Mouse (Mus musculus) forebrain, postnatal 0 days (tissue): ENCODE measurements around the gene Tnfrsf17. TPM values are rescaled to one million over a fixed set of nuclear protein-coding genes. Genes with fewer than 3 reads are reported as not detected.

Experiments used
- ATAC-seq: fragments of 200-750 bp; cut with Nextera tagmentation; 2 replicates; pipeline ENCODE4 v1.8.0; 2017; ENCODE audit warnings: mild to moderate bottlenecking, moderate library complexity
- DNase-seq: peaks from one replicate; pipeline ENCODE4 v3.0.0-alpha.2; 2015
- H3K27ac ChIP-seq: fragments of 300-500 bp; sonication (generic); 2 replicates; pipeline ENCODE4 v1.5.1; 2014; ENCODE audit warnings: low read depth, mild to moderate bottlenecking, antibody characterized with exemption, low read length, moderate library complexity, mixed read lengths
- H3K27me3 ChIP-seq: fragments of 300-500 bp; sonication (generic); 2 replicates; pipeline ENCODE4 v1.6.1; 2014; ENCODE audit warnings: mild to moderate bottlenecking, low read length, mixed read lengths; ENCODE audit not compliant: insufficient read depth
- H3K36me3 ChIP-seq: fragments of 300-500 bp; sonication (generic); 2 replicates; pipeline ENCODE4 v1.6.1; 2014; ENCODE audit warnings: mild to moderate bottlenecking, moderate library complexity; ENCODE audit not compliant: insufficient read depth
- H3K4me1 ChIP-seq: fragments of 300-500 bp; sonication (generic); 2 replicates; pipeline ENCODE4 v1.6.1; 2014; ENCODE audit warnings: antibody characterized with exemption; ENCODE audit not compliant: insufficient read depth
- H3K4me2 ChIP-seq: fragments of 300-500 bp; sonication (generic); 2 replicates; pipeline ENCODE4 v1.6.1; 2014; ENCODE audit warnings: low read depth, mild to moderate bottlenecking, moderate library complexity
- H3K4me3 ChIP-seq: fragments of 300-500 bp; sonication (generic); 2 replicates; pipeline ENCODE4 v1.5.1; 2014; ENCODE audit warnings: low read depth, low read length, mixed read lengths
- H3K9ac ChIP-seq: fragments of 300-500 bp; sonication (generic); 2 replicates; pipeline ENCODE4 v1.6.1; 2014; ENCODE audit warnings: mild to moderate bottlenecking
- H3K9me3 ChIP-seq: fragments of 300-500 bp; sonication (generic); 2 replicates; pipeline ENCODE4 v1.6.1; 2016; ENCODE audit warnings: low read length
- CTCF ChIP-seq: sonication (generic); IDR thresholded peaks from 2 replicates; pipeline ENCODE4 v1.5.1; 2016; ENCODE audit warnings: antibody characterized with exemption, control low read depth, low read depth
- WGBS: fragments of 180-500 bp; shearing (Covaris S2); extraction: QIAGEN DNeasy Blood & Tissue Kit; methylation state at CpG from one replicate; pipeline ENCODE4 v1.1.7; 2014; 5-methylcytosine and 5-hydroxymethylcytosine counted together
- polyA plus RNA-seq: library from polyadenylated mRNA; unstranded; fragments of >200 nt; fragmentation: Nextera tagmentation; extraction: Ambion mirVana; gene quantifications from 2 replicates; pipeline ENCODE4 v1.2.1, GENCODE M21; 2015
- total RNA-seq: library from RNA; depleted of rRNA; stranded (reverse); fragments of >200 nt; gene quantifications from 2 replicates; pipeline ENCODE4 v1.2.3, GENCODE M21; 2014; rRNA removed

The Tnfrsf17 gene
- total RNA-seq (not detected in 2 replicates), polyA plus RNA-seq (0.18 and 0.19 TPM in 2 replicates)

DNA sequence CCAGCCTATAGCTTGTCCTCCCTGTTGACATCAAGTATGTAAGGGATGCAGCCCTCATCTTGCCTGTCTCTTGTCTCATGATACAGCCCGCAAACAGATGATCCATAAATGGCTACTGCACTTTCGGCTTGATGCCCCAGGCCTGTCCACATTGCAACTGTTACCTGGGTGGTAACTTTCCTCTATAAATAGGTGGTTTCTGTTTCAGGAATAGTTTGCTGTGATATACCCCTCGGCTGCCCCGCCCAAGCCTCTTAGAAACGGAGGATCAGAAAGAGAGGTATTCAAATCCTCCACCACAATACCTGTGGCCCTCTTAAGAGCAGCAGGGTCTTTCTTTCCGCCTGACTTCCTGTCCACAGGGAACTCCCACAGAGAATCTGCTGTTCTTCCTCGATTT, at the start of gene Tnfrsf17:
TSS of gene Tnfrsf17 (plus strand) at position 301 of the 400 bp plus-strand sequence.
- ATAC-seq (no peak), DNase-seq (no peak)
- no peak within 1 kb of the TSS for H3K27ac ChIP-seq
- no peaks in the 10 kb centered on the region for H3K27me3 ChIP-seq
- 63% methylated on average over 7 of the region's 7 CpGs for WGBS
- no peak for TF ChIP-seq CTCF
- H3K4me3 ChIP-seq, result no peak within 1 kb of the TSS
- no peaks in the 10 kb centered on the region for H3K36me3 ChIP-seq
- H3K9ac ChIP-seq, result no peak within 1 kb of the TSS
- H3K4me2 ChIP-seq, result no peak within 1 kb of the TSS
- H3K4me1 ChIP-seq, result no peaks in the 10 kb centered on the region
- no peaks in the 10 kb centered on the region for H3K9me3 ChIP-seq

DNA sequence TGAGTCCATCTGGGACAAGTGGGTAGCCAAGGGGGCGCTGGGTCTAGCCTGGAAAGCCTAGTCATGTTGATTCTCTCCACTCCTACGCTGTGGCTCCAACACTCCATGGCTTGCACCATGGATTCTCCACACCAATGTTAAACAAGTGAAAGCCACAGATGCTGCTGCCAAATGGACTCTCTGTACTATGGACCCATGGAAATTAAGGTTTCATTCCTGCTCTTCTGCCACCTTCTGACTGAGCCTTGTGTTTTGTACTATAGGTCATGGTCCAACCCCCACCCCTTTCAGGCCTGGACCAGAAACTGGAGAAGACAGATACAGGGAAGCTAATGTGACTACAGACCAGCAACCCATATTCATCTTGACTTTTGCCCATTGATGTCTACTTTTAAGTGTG, 47.1 kb upstream of the Tnfrsf17 start:
- H3K4me1 ChIP-seq, result no peaks in the 10 kb centered on the region
- no peak for TF ChIP-seq CTCF
- H3K4me3 ChIP-seq, result no peak overlapping the region
- no peaks in the 10 kb centered on the region for H3K9me3 ChIP-seq
- H3K4me2 ChIP-seq, result no peak overlapping the region
- H3K36me3 ChIP-seq, result no peaks in the 10 kb centered on the region
- no peak overlapping the region for H3K27ac ChIP-seq
- no peak overlapping the region for H3K9ac ChIP-seq
- WGBS, result 81% methylated on average over 2 of the region's 2 CpGs
- H3K27me3 ChIP-seq, result no peaks in the 10 kb centered on the region
- DNase-seq (no peak), ATAC-seq (no peak)

DNA sequence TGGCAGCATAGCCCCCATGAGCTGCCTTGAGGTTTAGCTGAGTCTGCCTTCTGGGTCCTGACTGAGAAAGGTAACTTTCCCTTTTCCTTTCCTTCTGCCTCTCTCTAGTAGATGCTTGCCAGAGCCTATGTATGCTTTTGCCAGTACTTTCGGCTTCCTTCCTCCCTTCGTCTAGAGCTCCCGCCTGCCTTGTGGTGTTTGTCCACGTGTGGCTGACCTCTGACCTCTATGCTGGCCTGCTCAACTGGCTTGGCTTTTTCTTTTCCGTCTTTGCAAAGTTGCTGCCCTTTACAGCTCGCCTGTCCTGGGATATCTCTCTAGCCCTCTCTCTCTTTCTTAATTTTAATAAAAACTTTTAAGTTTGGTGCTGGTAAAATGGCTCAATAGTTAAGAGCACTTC, 43.8 kb upstream of the Tnfrsf17 start:
- Histone ChIP-seq H3K9ac (no peak overlapping the region), H3K4me3 (no peak overlapping the region), H3K27me3 (no peaks in the 10 kb centered on the region), H3K27ac (no peak overlapping the region), H3K36me3 (no peaks in the 10 kb centered on the region), H3K4me1 (no peaks in the 10 kb centered on the region), H3K9me3 (no peaks in the 10 kb centered on the region), H3K4me2 (no peak overlapping the region)
- DNase-seq (no peak), ATAC-seq (no peak)
- WGBS, result 46% methylated on average over 6 of the region's 6 CpGs
- TF ChIP-seq CTCF, result no peak

DNA sequence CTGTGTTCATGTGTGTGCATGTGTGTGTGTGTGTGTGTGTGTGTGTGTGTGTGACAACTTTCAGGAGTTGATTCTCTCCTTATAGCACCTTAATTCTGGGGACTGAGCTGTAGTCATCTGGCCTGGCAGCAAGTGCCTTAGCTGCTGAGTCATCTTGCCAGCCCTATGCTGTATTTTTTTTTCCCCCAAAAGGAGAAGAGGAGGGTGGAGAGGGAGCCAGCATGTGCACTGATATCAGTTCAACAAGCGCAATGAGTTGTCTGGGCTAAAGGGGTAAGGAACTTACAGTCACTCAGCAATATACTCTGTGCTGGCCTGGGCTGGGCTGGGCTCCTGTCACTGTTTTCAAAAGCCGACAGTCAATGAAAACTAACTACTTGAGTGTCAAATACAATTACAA, 43.0 kb upstream of the Tnfrsf17 start:
- WGBS, result 94% methylated on average over 2 of the region's 2 CpGs

DNA sequence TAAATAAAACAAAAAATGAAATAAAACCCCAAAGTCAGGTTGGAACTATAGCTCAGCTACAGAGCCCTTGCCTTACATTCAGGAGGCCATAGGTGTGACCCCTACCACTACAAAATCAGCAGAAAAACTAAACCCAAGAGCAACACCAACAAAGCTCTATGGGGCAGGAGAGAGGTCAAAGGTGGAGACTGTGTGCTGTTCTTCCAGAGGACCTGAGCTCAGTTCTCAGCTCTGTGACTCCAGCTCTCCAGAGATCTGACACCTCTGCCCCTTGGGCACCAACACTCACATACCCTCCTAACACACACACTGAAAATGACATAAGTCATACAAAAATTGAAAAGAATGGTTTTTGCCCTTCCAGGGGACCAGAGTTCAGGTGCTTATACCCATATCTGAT, 42.5 kb upstream of the Tnfrsf17 start:
- Histone ChIP-seq H3K4me2 (no peak overlapping the region), H3K4me1 (no peaks in the 10 kb centered on the region), H3K36me3 (no peaks in the 10 kb centered on the region), H3K9ac (no peak overlapping the region), H3K27ac (no peak overlapping the region), H3K9me3 (no peaks in the 10 kb centered on the region), H3K4me3 (no peak overlapping the region), H3K27me3 (no peaks in the 10 kb centered on the region)
- TF ChIP-seq CTCF, result no peak
- DNase-seq, result no peak
- ATAC-seq, result no peak

More for the DNA sequence above, 43.0 kb upstream of the Tnfrsf17 start:
- H3K9me3 ChIP-seq, result no peaks in the 10 kb centered on the region
- no peak for ATAC-seq
- no peak for DNase-seq
- no peak overlapping the region for H3K4me2 ChIP-seq
- H3K27ac ChIP-seq, result no peak overlapping the region
- no peaks in the 10 kb centered on the region for H3K4me1 ChIP-seq
- no peak overlapping the region for H3K9ac ChIP-seq
- TF ChIP-seq CTCF, result no peak
- H3K36me3 ChIP-seq, result no peaks in the 10 kb centered on the region
- no peaks in the 10 kb centered on the region for H3K27me3 ChIP-seq
- H3K4me3 ChIP-seq, result no peak overlapping the region

DNA sequence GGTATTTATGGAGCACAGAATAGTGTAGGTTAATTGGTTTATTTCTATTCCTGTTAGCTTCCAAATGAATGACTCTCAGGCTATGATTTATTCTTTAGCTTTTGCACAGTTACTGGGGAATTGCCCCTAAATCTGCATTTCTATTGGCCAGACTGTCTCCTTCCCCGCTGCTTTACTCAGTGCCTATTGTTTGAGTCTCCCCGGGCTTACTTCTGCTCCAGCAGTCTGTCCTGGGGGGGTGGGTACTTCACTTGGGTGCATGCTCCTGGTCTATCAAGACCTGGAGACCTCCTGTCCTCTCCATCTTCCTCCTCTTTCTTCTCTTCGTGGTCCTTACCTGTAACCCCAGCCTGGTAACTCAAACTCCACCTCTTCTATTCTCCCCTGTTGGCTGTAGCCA, 36.7 kb upstream of the Tnfrsf17 start:
- no peak for TF ChIP-seq CTCF

DNA sequence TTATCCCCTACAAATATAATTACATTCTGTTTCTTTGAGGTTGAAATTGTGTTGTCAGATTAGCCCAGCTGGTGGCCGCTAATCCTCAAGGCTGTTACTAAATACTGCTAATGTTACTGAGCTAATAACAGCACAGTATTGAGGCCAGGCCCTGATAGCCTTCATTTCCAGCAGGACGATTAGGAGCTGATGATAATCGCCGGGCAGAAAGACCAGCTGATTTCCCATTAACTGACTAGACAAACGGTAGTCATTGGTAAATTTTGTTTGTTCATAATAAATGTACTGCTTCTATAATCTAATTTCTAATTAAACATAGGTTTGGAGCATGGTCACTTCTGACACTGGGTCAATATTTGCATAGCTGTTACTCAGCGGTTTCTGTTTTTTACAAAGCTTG, 34.8 kb upstream of the Tnfrsf17 start:
- no peaks in the 10 kb centered on the region for H3K4me1 ChIP-seq
- H3K9me3 ChIP-seq, result no peaks in the 10 kb centered on the region
- no peak overlapping the region for H3K9ac ChIP-seq
- no peak overlapping the region for H3K4me2 ChIP-seq
- no peak for DNase-seq
- no peak overlapping the region for H3K27ac ChIP-seq
- no peak overlapping the region for H3K4me3 ChIP-seq
- no peak for ATAC-seq
- H3K27me3 ChIP-seq, result no peaks in the 10 kb centered on the region
- H3K36me3 ChIP-seq, result no peaks in the 10 kb centered on the region
- 59% methylated on average over 6 of the region's 6 CpGs for WGBS
- TF ChIP-seq CTCF, result no peak

More for the DNA sequence above, 36.7 kb upstream of the Tnfrsf17 start:
- no peaks in the 10 kb centered on the region for H3K9me3 ChIP-seq
- no peaks in the 10 kb centered on the region for H3K36me3 ChIP-seq
- H3K27ac ChIP-seq, result no peak overlapping the region
- no peaks in the 10 kb centered on the region for H3K27me3 ChIP-seq
- no peaks in the 10 kb centered on the region for H3K4me1 ChIP-seq
- no peak for ATAC-seq
- no peak for DNase-seq
- 26% methylated on average over 3 of the region's 3 CpGs for WGBS
- H3K9ac ChIP-seq, result no peak overlapping the region
- H3K4me3 ChIP-seq, result no peak overlapping the region
- H3K4me2 ChIP-seq, result no peak overlapping the region

DNA sequence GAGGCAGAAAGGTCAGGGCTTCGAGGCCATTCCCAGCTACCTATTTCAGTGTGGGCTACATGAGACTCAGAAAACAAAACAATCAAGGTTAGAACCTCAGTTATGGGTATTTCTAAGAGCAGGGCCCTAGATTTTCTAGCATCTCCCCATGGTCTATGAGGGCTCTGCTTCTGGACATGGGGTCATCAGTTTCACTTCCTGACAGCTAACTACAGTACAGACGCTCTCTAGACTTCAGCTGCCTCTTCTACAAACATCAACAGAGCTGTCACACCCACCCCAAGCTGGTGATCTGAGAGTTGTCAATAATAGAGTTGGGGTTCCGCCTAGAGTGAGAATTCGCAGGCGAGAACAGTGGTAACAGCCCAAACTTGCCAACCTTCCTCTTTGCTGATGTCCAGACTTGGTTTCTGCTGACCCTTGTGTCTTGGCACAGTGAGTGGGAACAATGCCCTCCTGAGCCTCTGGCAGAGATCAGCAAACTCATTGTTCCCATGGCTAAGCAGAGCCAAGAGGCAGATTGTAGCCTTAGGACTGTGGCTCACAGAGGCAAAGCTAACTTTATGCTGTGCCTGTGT, 30.9 kb upstream of the Tnfrsf17 start:
- Histone ChIP-seq H3K27ac (no peak overlapping the region), H3K36me3 (no peaks in the 10 kb centered on the region), H3K4me3 (no peak overlapping the region), H3K4me2 (no peak overlapping the region), H3K9me3 (no peaks in the 10 kb centered on the region), H3K4me1 (no peaks in the 10 kb centered on the region), H3K27me3 (no peaks in the 10 kb centered on the region), H3K9ac (no peak overlapping the region)
- no peak for ATAC-seq
- WGBS, result 90% methylated on average over 5 of the region's 5 CpGs
- TF ChIP-seq CTCF, result no peak
- DNase-seq, result no peak
